In the genomic region with DNA sequence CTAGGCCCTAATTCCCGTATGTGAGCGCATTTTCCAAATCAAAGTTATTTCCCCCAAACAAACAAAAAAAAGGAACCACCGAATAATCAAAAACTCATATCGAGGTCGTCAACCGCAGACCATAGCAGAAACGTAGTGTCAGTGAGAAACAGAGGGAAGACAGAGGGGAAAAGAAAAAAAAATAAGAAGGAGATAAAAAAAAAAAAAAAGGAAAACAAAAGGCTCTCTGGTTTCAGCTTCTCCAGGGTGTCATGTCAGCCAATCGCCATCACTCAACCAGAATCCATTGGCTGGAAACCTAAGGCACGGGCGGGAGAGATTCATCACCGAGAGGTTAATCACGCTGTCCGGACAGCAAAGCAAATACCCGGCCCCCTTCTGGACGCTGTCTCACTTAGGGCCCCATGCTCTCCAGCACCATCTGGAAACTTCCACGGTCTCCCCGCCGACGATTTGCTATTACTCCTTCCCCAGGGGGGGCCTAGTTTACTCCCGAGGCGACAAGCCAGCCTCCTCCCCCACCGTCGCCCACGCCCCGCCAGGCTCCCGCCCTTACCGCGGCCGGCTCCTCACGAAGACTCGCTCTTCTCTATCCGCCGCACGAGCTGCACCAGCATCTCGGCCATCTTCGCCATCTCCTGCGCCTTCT, we compare ENCODE assay signal across 8 mouse cellular contexts. TPM values are rescaled to one million over a fixed set of nuclear protein-coding genes. Genes with fewer than 3 reads are reported as not detected.
DNase-seq lines count a peak whose midpoint lies in the region; ATAC-seq lines count a peak whose summit lies in the region.
"Not testable (repeated sequence)": the region's sequence is repeated elsewhere in the genome, so short reads cannot be mapped to it uniquely, and the experiment has no call there.

No protein-coding gene starts in this region.

- peak; percentile 41 for ATAC-seq in intestine, embryonic 14.5 days (replicated peaks; ENCODE audit: low FRiP score, low TSS enrichment, low read depth)

- peak overlapping the region; percentile 72 for H3K9ac ChIP-seq in intestine, embryonic 14.5 days (ENCODE audit: low read length)

- H3K9me3 ChIP-seq in intestine, embryonic 14.5 days (ENCODE audit: control insufficient read depth, low read length); megakaryocyte, embryonic 14.5 days: not testable (repeated sequence)

- DNase-seq in adrenal gland, adult 2 months = peak; percentile 86
- peak; percentile 72 for DNase-seq in embryo, embryonic 11 days
- DNase-seq in gastrocnemius, postnatal 25 days = peak; percentile 70
- DNase-seq in intestine, embryonic 14.5 days (ENCODE audit: low spot score) = peak; percentile 82
- DNase-seq in left cerebral cortex, postnatal 10 days (ENCODE audit: extremely low spot score in 1 of 2, low spot score in 2 of 2) = peak; percentile 58 to 87
- peak; percentile 72 for DNase-seq in right cerebral cortex, postnatal 14 days
- peak; percentile 60 for DNase-seq in urinary bladder, postnatal 25 days (ENCODE audit: low spot score)

- not testable (repeated sequence) for H3K4me1 ChIP-seq in intestine, embryonic 14.5 days (replicated peaks; ENCODE audit: control insufficient read depth, insufficient read depth, low read length)
- H3K4me1 ChIP-seq in megakaryocyte, embryonic 14.5 days = peaks cover 44% of the 10 kb centered on the region

- WGBS in intestine, embryonic 14.5 days = 3% methylated on average over 35 of the region's 37 CpGs

- H3K4me2 ChIP-seq in intestine, embryonic 14.5 days (ENCODE audit: low read length) = peak overlapping the region; percentile 76

- intact Hi-C loops in left cerebral cortex, postnatal 10 days (cut with DNase I) = not testable (repeated sequence)

- H3K27me3 ChIP-seq in intestine, embryonic 14.5 days (replicated peaks; ENCODE audit: control insufficient read depth, insufficient read depth, low read length) = not testable (repeated sequence)
- peaks cover 12% of the 10 kb centered on the region for H3K27me3 ChIP-seq in megakaryocyte, embryonic 14.5 days (replicated peaks)

- H3K27ac ChIP-seq in intestine, embryonic 14.5 days (ENCODE audit: low read depth) = peak overlapping the region; percentile 91

- peaks cover 16% of the 10 kb centered on the region; the same call in 1 of the 2 replicates for H3K36me3 ChIP-seq in intestine, embryonic 14.5 days (ENCODE audit: control insufficient read depth, insufficient read depth, low read length)
- peaks cover 25% of the 10 kb centered on the region for H3K36me3 ChIP-seq in megakaryocyte, embryonic 14.5 days (replicated peaks; ENCODE audit: low read length)

- H3K4me3 ChIP-seq in intestine, embryonic 14.5 days (ENCODE audit: low read depth, low read length) = peak overlapping the region; percentile 49
- H3K4me3 ChIP-seq in megakaryocyte, embryonic 14.5 days (replicated peaks) = peak overlapping the region; percentile 95

RNA-seq across cellular contexts. Expression of a gene that starts 0.8 kb away (rescaled TPM):
- 100 to 1,000 TPM; 435 to 767 TPM for total RNA-seq in adrenal gland, adult 2 months (2021)
- polyA plus RNA-seq in adrenal gland, adult 2 months (2012; rRNA removed) = 215 and 251 TPM in 2 replicates
- total RNA-seq in gastrocnemius, postnatal 25 days (2021) = 100 to 1,000 TPM; 220 to 232 TPM
- 454 and 481 TPM in 2 replicates for polyA plus RNA-seq in intestine, embryonic 14.5 days (2014; fragmentation: Nextera tagmentation; extraction: Ambion mirVana)
- 100 to 1,000 TPM; 454 to 457 TPM for total RNA-seq in left cerebral cortex, postnatal 10 days (2021)
- polyA plus RNA-seq in megakaryocyte, embryonic 14.5 days (2012; ENCODE audit: insufficient read depth, low replicate concordance) = 15.3 and 78.1 TPM in 2 replicates

RNA-seq across cellular contexts. Expression of a gene that starts 34.7 kb away (rescaled TPM):
- 10 to 100 TPM; 54.6 to 59.1 TPM for total RNA-seq in adrenal gland, adult 2 months (2021)
- polyA plus RNA-seq in adrenal gland, adult 2 months (2012; rRNA removed) = 143 TPM in 2 replicates
- total RNA-seq in gastrocnemius, postnatal 25 days (2021) = 1 to 10 TPM; 3.5 to 5.2 TPM
- polyA plus RNA-seq in intestine, embryonic 14.5 days (2014; fragmentation: Nextera tagmentation; extraction: Ambion mirVana) = 14.6 and 15.5 TPM in 2 replicates
- 10 to 100 TPM; 18.2 to 23.1 TPM for total RNA-seq in left cerebral cortex, postnatal 10 days (2021)
- polyA plus RNA-seq in megakaryocyte, embryonic 14.5 days (2012; ENCODE audit: insufficient read depth, low replicate concordance) = 66.2 and 73.5 TPM in 2 replicates

RNA-seq across cellular contexts. Expression of a gene that starts 47.3 kb away (rescaled TPM):
- total RNA-seq in adrenal gland, adult 2 months (2021) = 10 to 100 TPM; 21.9 to 27.5 TPM
- 64.9 and 70.9 TPM in 2 replicates for polyA plus RNA-seq in adrenal gland, adult 2 months (2012; rRNA removed)
- total RNA-seq in gastrocnemius, postnatal 25 days (2021) = 1 to 10 TPM; 6.9 to 8.1 TPM
- 20.9 and 22.8 TPM in 2 replicates for polyA plus RNA-seq in intestine, embryonic 14.5 days (2014; fragmentation: Nextera tagmentation; extraction: Ambion mirVana)
- 10 to 100 TPM; 16.5 to 20.7 TPM for total RNA-seq in left cerebral cortex, postnatal 10 days (2021)
- polyA plus RNA-seq in megakaryocyte, embryonic 14.5 days (2012; ENCODE audit: insufficient read depth, low replicate concordance) = 27.2 and 43.7 TPM in 2 replicates

Comparison
In these comparisons a context has a peak if more than half of its experiments do, and no peak if none do; other contexts are left out.
1. Peak in every context shown above with its lines: DNase-seq, ATAC-seq, H3K4me3 ChIP-seq and H3K27ac ChIP-seq.